Mouse (Mus musculus): ENCODE results near the gene Ttc7b.

The Ttc7b gene

DNA sequence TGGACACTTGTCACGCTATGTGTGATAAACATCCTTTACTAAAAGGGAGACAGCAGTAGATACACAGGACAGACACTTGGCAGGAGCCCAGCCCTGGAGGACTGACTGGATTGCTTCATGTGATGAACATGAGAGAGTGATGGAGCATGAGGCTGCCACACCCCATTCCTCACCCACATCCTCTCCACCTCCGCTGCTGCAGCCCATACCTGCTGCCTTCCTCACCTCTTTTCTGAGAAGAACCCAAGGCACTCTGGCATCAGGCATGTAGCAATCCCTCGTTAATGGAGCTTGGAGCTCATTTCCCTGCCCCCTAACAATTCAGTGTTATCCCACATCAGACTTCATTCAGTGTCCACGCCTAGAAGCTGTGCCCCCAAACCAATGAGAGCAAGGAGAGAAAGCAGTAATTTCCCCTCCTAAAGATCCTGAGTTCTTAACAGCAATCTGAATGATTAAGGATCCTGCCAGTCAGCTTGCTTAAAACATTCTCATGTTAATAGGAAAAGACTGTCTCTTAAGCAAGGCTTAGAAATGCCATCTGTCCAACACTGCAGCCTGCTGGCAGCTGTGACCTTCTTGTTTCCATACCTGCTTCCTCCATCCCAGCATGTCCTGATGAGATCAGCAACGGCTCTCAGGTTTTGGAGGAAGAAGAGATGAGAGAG is 183.1 kb downstream of the Ttc7b start:
- no peak for DNase-seq (ENCODE audit: low read depth, low spot score)

DNA sequence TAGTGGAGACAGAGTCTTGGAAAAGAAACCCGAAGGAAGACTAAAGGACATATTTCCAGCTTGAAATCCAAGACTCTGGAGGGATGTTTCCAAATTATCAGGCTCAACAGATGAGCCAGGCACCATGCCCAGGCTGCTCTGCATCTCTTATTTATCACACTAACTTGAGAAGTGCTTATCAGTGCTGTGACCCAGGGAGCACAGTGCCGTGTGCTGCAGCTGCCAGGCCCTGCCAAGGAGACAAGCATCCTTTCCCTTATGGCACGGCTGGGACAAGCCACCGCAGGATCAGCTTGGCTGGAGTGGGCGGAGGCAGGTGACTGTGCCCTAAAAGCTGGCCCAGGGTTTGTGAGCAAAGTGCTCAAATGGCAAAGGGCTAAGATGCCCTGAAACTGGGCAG is 184.4 kb downstream of the Ttc7b start:
- no peak for DNase-seq (ENCODE audit: low read depth, low spot score)

DNA sequence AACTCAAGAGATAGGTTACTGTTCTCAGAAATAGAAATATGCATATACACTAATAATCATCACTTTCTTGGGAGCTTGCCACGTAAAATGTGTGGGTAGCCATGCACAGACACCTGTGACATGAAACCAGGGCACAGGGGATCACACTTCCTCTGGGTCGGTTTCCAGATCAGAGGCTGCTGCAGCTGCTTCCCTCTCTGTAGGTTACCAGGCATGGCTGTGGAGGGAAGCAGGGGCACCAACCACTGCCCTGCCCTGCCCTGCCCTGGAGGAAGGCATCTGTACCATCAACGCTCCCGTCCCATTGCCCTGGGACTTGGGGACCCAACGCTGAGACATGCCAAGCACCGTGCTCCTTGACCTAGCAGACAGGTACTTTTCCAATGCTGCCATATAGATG is 188.8 kb downstream of the Ttc7b start:
- DNase-seq (ENCODE audit: low read depth, low spot score): no peak

DNA sequence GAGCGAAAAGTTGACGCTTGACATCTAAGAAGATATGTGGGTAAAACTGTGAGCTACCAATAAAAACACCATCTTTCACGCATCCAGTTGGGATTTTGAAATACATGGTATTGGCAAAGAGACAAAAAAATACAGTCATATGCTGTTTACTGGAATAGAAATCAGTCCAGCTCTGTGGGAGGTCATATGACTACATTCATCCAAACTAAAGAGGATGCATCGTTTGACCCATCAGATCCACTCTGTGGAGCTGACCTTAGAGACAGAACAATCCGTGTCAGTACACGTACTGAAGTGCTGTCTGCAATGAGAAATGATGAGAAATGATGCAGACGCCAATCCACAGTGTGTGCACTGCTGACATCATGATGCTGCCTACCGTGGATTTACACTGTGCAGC is 190.4 kb downstream of the Ttc7b start:
- DNase-seq (ENCODE audit: low read depth, low spot score): no peak

DNA sequence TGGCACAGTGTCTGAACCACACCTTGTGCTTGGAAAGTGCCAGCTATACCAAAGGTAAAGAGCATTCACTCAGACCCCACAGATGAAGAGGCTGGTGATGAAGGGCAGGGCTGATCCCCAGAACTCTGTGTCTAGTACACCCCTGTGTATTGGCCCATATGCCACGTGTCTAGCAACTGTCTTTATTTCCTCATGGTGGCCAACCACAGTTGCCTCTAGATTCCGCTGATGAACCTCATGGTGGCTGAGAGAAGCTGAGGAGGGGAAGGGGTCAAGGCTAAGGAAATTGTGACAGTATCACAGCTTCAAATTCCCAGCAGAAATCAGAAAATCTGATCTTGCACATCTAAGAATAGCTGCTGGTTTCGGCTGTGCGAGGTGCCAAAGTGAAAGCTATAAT is 191.6 kb downstream of the Ttc7b start:
- DNase-seq (ENCODE audit: low read depth, low spot score): no peak

DNA sequence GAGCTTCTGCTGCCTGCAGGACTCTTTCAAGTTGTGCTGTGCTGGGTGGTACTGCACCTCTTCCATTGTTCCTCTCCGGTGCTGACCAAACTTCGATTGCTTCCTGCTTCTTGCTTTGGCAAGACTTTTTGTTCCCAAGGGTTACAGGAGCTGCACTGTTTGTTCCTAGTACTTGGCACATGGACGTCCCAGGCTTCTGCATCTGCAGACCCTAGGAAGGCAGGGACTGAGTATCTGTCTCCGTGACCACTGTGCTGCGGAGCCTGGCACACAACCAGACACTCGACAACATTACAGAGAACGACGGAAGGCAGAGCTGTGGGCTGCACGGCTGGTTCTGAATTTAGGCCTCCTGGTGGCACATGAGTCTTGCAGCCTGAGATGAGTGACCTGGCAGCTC is 192.1 kb downstream of the Ttc7b start:
- DNase-seq (ENCODE audit: low read depth, low spot score): no peak

DNA sequence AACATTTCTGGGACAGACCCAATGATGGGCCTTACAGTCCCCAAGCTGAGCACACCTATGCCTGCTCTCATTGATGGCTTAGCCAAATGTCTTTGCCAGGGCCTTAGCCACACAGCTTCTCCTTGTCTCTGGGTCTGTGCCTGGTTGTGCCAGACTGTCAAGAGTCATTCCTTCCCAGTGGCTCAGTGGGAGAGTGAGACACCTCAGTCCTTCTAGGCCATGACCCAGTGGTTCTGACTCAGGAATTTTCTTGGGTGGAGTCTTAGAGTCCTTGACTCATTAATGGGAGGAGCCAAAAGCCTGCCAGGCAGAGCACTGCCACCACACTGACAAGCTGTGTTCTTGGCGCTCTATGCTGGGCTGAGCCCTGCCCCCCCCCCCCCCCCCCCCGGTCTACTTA is 193.9 kb downstream of the Ttc7b start:
- DNase-seq (ENCODE audit: low read depth, low spot score): no peak

DNA sequence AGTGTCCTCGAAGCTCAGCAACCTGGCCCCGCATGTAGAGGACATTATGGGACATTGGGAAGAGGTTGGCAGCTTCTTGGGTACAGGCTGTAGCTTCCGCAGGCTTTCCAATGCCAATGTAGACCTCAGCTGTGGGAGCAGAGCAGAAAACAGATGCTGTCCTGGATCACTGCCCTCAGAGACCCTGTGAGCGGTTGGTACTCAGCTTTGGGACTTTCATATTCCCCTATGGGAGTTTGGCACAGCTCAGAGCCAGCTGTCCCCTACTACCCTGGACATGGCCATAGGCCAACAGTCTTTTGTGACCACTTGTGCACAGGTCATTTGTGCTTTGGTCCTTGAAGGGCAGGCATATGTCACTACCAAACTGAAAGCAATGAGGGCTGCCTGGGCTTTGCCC is 195.0 kb downstream of the Ttc7b start:
- no peak for DNase-seq (ENCODE audit: low read depth, low spot score)

DNA sequence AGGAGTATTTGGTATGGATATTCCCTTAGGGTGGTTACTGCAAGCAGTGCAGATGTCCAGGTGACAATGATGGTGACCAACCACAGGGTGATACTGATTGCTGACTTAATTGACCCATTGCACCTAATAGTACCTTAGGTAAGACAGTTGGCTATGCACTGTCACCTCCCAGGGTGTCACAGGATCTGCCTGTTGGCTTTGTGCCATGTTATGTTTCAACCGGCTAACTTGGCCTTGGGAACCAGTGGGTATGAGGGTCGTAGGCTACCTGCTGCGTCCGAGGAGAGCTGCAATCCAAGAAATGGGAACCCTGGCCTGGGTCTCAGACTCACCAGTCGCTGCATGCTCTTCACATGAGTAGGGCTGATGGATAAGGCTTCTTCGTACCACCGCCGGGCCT is 195.4 kb downstream of the Ttc7b start:
- no peak for DNase-seq (ENCODE audit: low read depth, low spot score)

DNA sequence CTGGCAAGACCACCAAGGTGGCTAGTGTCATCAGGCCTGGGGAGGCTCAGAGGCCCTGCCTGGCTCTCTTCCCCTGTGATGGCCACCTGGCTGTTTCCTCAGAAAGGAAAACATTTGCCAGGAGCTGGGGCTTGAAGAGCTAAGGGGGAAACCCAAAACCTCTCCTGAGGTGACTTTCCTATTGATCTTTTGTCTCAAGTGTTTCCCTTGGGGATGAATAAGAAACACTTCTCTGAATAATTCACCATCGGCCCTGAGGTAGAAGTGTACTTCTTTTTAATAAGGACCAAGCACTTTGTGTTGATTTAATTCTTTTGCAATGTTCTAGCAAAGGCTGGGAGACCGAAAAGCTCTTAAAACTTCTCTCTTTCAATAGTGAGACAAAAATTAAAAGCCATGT is 197.0 kb downstream of the Ttc7b start:
- DNase-seq (ENCODE audit: low read depth, low spot score): no peak

DNA sequence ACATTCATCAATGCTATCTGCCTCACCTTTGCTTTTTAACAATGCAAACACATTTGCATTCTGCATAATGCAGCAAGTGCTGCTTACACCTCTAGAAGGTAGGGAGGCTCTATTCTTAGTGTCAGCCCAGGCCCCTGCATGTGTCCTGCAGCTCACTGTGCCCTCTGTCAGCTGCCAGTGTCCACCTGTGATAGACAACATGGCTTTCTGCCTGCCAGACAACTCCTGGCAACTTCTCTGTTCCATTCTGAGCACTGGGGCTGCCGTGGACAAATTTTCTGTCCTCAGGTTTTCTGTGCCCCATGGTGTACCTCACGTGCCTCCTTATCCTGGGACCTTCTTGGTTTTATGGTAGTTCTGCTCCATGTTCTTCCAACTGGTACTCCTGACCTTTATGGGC is 198.4 kb downstream of the Ttc7b start:
- no peak for DNase-seq (ENCODE audit: low read depth, low spot score)

DNA sequence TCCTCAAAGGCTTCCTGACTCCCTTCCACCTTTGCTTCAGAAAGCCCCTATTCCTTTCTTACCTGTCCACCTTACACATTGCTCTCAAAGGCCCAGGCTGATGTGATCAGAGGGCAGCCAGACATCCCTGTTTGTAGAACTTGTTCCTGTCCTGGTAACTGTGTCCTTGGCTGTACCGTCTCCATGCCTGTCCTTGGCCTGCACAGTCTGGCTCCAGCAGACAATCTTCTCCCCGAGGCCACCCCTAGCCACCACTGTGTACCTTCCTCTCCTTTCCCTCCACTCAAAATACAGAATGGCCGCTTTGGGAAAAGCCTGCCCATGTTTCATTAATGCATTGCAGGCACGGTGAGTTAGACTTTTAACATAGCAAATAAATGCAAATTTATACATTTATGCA is 199.1 kb downstream of the Ttc7b start:
- DNase-seq (ENCODE audit: low read depth, low spot score): no peak

DNA sequence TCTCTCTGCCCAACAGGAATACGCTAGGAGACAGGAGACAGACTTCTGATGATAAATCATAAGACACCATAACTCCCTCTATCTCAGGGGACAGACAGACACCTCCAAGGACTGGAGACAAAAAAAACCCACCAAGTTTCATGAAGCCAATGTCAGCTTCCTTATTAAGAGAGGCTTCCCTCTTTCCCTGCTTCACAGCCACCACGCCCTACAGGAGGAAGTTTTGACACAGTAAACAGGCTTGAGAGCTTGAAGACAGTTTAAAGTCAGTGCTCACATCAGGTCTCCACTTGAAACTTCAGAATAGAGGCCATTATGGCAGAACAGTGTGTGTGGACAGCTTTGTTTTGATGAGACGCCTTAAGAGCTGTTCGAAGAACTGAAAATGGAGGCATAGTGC is 200.9 kb downstream of the Ttc7b start:
- no peak for DNase-seq (ENCODE audit: low read depth, low spot score)

DNA sequence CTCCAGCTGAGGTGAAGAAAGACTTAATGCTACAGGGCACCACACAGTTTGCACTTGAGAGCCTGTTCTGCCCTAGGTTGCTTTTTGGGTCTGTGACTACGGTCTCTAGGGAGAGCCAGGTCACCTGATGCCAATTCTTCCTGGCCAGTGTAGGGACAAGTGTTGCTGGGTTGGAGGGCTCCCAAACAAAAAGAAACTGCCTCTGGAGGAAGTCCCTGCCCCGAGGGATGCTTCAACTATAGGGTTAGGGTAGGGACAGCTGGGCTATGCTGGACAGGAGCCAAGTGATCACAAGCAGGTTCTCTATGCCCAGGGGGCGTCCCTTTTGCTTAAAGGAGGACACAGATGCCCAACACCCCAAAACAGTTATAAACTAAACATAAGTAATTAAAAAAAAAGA is 202.7 kb downstream of the Ttc7b start:
- no peak for DNase-seq (ENCODE audit: low read depth, low spot score)

DNA sequence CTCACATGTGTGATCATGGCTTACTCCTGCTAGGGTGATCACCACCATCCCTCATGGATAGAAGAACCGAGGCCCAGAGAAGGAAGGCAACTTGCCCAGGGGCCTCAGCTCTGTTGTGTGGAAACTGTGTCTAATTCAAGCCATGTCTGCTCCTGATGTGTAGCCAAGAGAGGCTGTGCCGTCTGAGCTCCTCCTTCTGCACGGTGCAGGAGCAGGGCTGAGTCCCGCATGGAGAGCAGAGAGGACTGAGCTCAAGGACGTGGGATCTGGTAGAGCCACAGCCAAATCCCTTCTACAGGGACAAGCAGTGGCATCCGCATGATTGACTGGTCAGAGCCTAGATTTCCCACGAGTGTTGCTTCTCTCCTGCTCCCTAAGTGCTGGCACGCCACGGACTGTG is 204.5 kb downstream of the Ttc7b start:
- no peak for DNase-seq (ENCODE audit: low read depth, low spot score)

DNA sequence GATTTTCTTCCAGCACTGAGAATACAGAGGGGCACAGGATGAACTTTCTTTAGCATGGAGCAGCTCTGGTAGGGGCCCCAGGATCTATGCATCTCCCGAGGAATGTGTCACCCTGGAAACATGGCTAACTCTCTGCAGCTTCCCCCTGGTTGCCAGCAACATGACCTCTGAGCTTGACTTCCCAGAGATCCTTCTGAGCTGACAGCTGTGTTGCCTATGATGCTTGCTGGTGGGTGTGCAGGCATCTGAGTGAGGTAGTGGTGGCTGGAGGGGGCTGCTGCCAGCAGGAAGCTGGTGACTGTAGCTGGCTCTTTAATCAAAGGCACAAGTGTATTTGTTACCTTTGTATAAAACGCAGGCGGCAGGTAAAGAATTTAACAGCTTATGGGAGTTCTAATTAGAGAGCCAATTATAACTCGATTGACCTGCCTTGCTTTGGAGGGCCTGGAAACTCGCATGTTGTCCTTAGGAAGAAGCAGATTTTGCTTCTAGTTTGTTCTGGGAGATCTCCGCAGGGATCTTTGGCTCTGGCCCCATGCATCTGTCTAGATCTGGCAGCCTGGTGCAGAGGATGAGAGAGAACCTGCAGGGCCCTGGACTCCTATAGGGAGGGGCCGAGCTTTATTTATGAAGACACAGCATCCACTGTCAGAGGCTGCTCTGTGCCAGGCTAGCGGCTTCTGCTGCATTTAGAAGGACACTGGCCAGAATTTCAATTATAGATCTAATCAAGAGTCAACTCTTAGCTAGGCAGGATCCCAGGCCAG is 205.3 kb downstream of the Ttc7b start:
- no peak for DNase-seq (ENCODE audit: low read depth, low spot score)

DNA sequence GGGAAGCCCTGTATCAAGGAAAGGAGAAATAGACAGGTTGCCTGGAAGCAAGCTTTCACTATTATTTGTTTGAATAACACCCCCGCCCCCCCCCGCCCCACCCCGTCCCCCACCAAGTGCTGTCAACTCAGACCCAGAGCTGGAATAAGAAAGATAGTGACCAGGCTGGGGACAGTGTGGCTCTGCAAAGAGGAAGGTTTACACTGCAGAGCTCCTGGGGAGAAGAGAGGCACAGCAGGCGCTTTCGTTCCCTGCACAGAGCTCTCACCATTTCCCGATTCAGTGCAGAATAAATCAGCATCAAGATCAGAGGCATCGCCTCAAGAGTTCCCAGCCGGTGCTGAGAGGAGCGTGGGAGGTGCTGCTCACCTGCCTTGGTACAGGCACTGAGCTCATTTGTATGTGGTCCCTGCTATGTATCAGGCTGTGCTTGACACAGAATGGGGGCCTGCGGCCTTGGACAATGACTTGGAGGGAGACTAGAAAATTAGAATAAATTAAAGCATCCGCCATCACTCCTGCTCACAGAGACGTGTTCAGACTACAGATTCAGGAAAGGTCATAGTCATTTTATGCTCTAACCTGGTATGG is 206.7 kb downstream of the Ttc7b start:
- DNase-seq (ENCODE audit: low read depth, low spot score): no peak

DNA sequence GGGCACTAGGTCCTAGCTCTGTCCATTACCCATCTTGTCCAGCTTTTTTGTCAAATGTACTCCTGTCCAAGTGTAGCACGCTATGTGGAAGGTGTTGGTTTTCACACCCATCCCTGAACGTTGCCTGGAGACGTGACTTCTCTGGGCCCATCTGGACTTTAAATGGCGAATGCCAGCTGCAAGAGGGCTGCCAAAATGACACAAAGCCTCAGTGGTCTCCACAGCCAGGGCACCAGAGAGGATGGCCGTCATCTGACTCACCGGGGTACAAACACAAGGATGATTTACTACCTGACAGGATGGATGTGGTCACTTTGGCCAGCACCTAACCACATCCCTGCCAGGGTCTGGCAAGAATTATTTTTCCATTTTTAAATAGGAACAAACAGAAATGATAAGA is 207.4 kb downstream of the Ttc7b start:
- DNase-seq (ENCODE audit: low read depth, low spot score): no peak

DNA sequence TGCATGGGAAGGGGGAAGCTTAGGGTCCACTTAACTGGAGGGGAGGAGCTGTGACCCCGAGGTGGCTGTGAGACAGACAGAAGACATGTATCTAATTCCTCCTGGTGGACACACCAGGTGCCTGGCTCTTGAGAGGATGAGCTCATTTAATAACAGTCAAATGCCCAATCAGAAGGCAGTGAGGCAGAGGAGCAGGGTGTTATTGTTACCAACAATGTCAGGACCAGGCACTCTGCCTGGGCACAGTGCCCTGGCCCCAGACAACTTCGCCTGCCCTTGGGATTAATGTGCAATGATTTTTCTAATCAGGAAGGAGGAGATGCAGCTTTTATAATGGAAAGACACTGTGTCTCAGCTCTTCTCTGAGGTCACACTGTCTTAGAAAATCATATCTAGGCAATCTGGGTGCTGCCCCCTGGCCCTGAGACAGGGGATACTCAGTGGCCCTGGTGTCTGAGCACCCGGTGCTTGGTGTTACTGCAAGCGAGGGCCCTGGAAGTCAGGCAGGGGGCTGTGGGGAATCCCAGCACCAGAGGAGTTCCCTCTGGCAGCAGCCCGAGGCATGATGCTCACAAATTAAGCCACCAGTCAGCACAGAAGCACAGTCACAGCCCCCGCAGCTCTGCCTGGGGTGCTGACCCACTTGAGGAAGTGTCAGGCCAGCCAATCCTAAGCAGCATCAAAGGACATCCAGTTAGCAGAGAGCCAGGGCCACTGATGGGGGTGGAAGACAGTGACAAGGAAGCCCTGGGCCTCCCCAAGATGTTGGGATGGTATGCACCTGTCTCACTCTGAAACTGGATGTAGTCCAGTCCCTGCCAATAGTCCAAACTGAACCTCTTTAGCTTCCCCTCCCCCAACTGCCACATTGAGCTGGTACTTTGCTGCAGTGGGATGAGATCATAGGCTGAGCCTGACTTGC is 209.9 kb downstream of the Ttc7b start:
- no peak for DNase-seq (ENCODE audit: low read depth, low spot score)

DNA sequence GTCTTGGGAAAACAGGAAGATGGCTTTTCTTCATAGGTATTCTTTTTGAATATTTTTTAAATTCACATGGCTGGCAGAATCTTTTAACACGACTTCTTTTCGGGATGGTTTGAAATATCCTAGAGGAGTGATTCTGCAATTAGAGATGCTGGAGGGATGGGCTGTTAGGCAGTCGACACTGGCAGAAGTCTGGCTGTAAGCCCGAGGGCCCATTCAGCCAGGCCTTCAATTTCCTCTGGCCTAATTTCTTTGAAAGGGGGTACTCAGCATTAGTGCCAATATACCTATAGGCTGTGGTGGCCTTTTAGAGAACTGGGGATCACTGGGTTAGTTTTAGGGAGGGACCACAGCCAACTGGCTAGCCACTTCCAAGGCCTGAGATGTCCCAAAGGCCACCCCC is 211.4 kb downstream of the Ttc7b start:
- no peak for DNase-seq (ENCODE audit: low read depth, low spot score)

DNA sequence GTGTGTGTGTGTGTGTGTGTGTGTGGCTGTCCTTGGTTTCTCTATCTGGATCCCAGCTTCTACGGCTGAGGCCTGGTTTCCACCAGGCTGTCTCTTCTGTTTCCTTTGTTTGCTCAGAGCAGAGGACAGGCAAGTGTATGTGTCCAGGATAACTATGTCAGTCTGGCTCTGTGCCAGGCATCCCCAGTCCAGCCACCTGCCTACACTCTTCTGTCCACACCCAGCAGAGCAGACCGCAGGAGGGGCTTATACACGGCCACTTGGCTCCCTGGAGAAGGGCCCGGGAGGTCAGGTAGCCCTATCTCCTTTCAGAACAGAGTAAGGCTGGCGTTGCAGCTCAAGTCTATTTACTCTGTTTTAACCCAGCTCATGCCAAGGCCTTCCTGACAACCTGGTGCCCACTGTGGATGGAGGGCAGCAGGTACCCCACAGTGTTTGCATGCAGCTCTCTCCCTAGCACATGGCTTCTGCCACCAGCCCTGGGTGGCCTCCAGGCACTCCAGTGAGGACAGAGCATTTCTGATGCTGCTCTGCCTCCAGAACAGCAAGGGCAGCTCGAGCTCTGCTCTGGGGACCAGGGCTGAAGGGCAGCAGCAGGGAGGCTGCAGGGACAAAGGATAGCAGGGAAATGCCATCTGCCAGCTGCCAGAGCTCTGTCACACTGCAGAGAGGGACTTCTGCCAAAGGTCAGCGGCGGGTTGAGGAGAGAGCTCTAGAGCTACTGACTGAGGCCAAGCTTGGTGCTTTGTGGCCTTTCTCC is 212.9 kb downstream of the Ttc7b start:
- peak; percentile 35 for DNase-seq (ENCODE audit: low read depth, low spot score)
